Mouse (Mus musculus) left cerebral cortex, adult 2 months (tissue): ENCODE measurements around the gene Sgcd. TPM values are rescaled to one million over a fixed set of nuclear protein-coding genes. Genes with fewer than 3 reads are reported as not detected.
"Not testable (repeated sequence)": the region's sequence is repeated elsewhere in the genome, so short reads cannot be mapped to it uniquely, and the experiment has no call there.

Experiments
- DNase-seq, 2 experiments: peaks; one replicate each; pipeline ENCODE4 v3.0.0; 2021 to 2022; ENCODE audit warnings: low spot score in 2 of 2, mixed read lengths in 1 of 2; ENCODE audit errors: extremely low spot score in 1 of 2
- H3K27ac ChIP-seq: fragments of 200-600 bp; 2 replicates; pipeline ENCODE4 v1.8.1; 2022
- H3K4me3 ChIP-seq: fragments of 200-600 bp; 2 replicates; pipeline ENCODE4 v1.8.1; 2022
- CTCF ChIP-seq: fragments of 200-600 bp; IDR thresholded peaks from 2 replicates; pipeline ENCODE4 v1.8.1; 2022; ENCODE audit warnings: antibody characterized with exemption, mild to moderate bottlenecking, moderate library complexity
- intact Hi-C: fragments of 180-260 bp; cut with DNase I; formaldehyde crosslinking; loops from one replicate; pipeline ENCODE4 v1.15.1; 2025
- total RNA-seq, 2 experiments: library from RNA; stranded (reverse); gene quantifications; 2 replicates each; pipeline ENCODE4 v1.2.3; 2021

Gene Sgcd
- total RNA-seq, 2 experiments from 2014 or later: 15.0 to 18.7 TPM

- TF ChIP-seq CTCF: no peak
- no peak for DNase-seq
- no peak overlapping the region for H3K4me3 ChIP-seq
- H3K27ac ChIP-seq: no peak overlapping the region
- intact Hi-C loops: no loop called here
Observed at GRCm38 (mm10) chr11:47765859-47766258, 222.9 kb downstream of the Sgcd start.

GRCm38 (mm10) chr11:47763569-47763968, 225.2 kb downstream of the Sgcd start:
- DNase-seq, intact Hi-C loops, H3K4me3 ChIP-seq, H3K27ac ChIP-seq: not testable (repeated sequence)

- Histone ChIP-seq H3K4me3 (no peak overlapping the region), H3K27ac (no peak overlapping the region)
- DNase-seq: no peak
- intact Hi-C loops: no loop called here
- TF ChIP-seq CTCF: no peak
Observed at GRCm38 (mm10) chr11:47759015-47759414, 229.8 kb downstream of the Sgcd start.

GRCm38 (mm10) chr11:47742806-47743205, 246.0 kb downstream of the Sgcd start:
- Histone ChIP-seq H3K4me3 (no peak overlapping the region), H3K27ac (no peak overlapping the region)
- intact Hi-C loops: no loop called here
- no peak for DNase-seq
- no peak for TF ChIP-seq CTCF

GRCm38 (mm10) chr11:47704930-47705787, 283.6 kb downstream of the Sgcd start:
- Histone ChIP-seq H3K4me3 (no peak overlapping the region), H3K27ac (no peak overlapping the region)
- peak; percentile 18 to 20 for DNase-seq
- TF ChIP-seq CTCF: no peak
- intact Hi-C loops: loop anchor here (10.0 kb wide), 1 partner anchor 280 kb away; the partner anchor contains the start of gene Sgcd

GRCm38 (mm10) chr11:47695611-47696010, 293.2 kb downstream of the Sgcd start:
- DNase-seq: no peak
- intact Hi-C loops: no loop called here
- no peak overlapping the region for H3K4me3 ChIP-seq

GRCm38 (mm10) chr11:47658135-47658534, 330.6 kb downstream of the Sgcd start:
- intact Hi-C loops: no loop called here
- TF ChIP-seq CTCF: peak; percentile 58
- Histone ChIP-seq H3K4me3 (no peak overlapping the region), H3K27ac (no peak overlapping the region)
- peak in 1 of 2 experiments; percentile 35 for DNase-seq

More at GRCm38 (mm10) chr11:47695611-47696010, 293.2 kb downstream of the Sgcd start:
- TF ChIP-seq CTCF: no peak
- H3K27ac ChIP-seq: no peak overlapping the region

GRCm38 (mm10) chr11:47645911-47646310, 342.9 kb downstream of the Sgcd start:
- intact Hi-C loops: no loop called here
- TF ChIP-seq CTCF: no peak
- no peak for DNase-seq
- no peak overlapping the region for H3K27ac ChIP-seq
- H3K4me3 ChIP-seq: no peak overlapping the region

GRCm38 (mm10) chr11:47641567-47642259, 347.1 kb downstream of the Sgcd start:
- TF ChIP-seq CTCF: no peak
- no peak for DNase-seq
- intact Hi-C loops: no loop called here

GRCm38 (mm10) chr11:47640556-47640955, 348.2 kb downstream of the Sgcd start:
- no peak overlapping the region for H3K4me3 ChIP-seq
- no peak for DNase-seq
- no peak overlapping the region for H3K27ac ChIP-seq
- TF ChIP-seq CTCF: no peak
- intact Hi-C loops: no loop called here

More at GRCm38 (mm10) chr11:47641567-47642259, 347.1 kb downstream of the Sgcd start:
- no peak overlapping the region for H3K4me3 ChIP-seq
- H3K27ac ChIP-seq: no peak overlapping the region

GRCm38 (mm10) chr11:47630186-47630585, 358.6 kb downstream of the Sgcd start:
- no peak for TF ChIP-seq CTCF
- DNase-seq: no peak
- intact Hi-C loops: no loop called here
- H3K4me3 ChIP-seq: no peak overlapping the region
- H3K27ac ChIP-seq: no peak overlapping the region

GRCm38 (mm10) chr11:47609892-47610291, 378.9 kb downstream of the Sgcd start:
- Histone ChIP-seq H3K4me3 (no peak overlapping the region), H3K27ac (no peak overlapping the region)
- intact Hi-C loops: no loop called here
- no peak for DNase-seq
- no peak for TF ChIP-seq CTCF
